Comparison of ENCODE assay signal across 8 mouse cellular contexts in genomic region chrX:50841587-50841986, GRCm38 (mm10). TPM values are rescaled to one million over a fixed set of nuclear protein-coding genes. Genes with fewer than 3 reads are reported as not detected.
DNase-seq lines count a peak whose midpoint lies in the region; ATAC-seq and TF ChIP-seq lines count a peak whose summit lies in the region.

No protein-coding gene starts in this region.

- no peak for TF ChIP-seq EP300 in liver, embryonic 14.5 days (IDR thresholded peaks at IDR 0.05; ENCODE audit: low read depth)

- H3K36me3 ChIP-seq in heart, embryonic 10.5 days = no peaks in the 10 kb centered on the region
- no peaks in the 10 kb centered on the region for H3K36me3 ChIP-seq in forebrain, embryonic 15.5 days
- H3K36me3 ChIP-seq in intestine, embryonic 14.5 days (ENCODE audit: control insufficient read depth, insufficient read depth, low read length) = no peaks in the 10 kb centered on the region
- H3K36me3 ChIP-seq in liver, embryonic 14.5 days (replicated peaks; ENCODE audit: control insufficient read depth, insufficient read depth, low read depth) = no peaks in the 10 kb centered on the region

- DNase-seq in heart, embryonic 10.5 days (ENCODE audit: low spot score) = no peak
- DNase-seq in heart, adult 8-10 months (ENCODE audit: low spot score) = no peak
- peak; percentile 1 for DNase-seq in WW6 (ENCODE audit: low read depth, low spot score)
- DNase-seq in intestine, embryonic 14.5 days (ENCODE audit: low spot score) = peak; percentile 59
- no peak for DNase-seq in liver, embryonic 14.5 days (ENCODE audit: low read depth in 3 of 3, low spot score in 3 of 3)
- DNase-seq in right cerebral cortex, adult 2 months (ENCODE audit: low spot score in 2 of 2) = peak; percentile 3 to 5
- peak; percentile 10 for DNase-seq in urinary bladder, postnatal 14 days (ENCODE audit: low spot score)

- 11% methylated on average over 21 of the region's 23 CpGs for WGBS in heart, embryonic 10.5 days
- WGBS in forebrain, embryonic 15.5 days = 15% methylated on average over 22 of the region's 23 CpGs
- 24% methylated on average over 16 of the region's 23 CpGs for WGBS in intestine, embryonic 14.5 days
- WGBS in liver, embryonic 14.5 days (ENCODE audit: insufficient replicate concordance) = 16% methylated on average over 22 of the region's 23 CpGs

- no peak for TF ChIP-seq CTCF in liver, embryonic 14.5 days (IDR thresholded peaks at IDR 0.05; ENCODE audit: low read depth)

- no peaks in the 10 kb centered on the region for H3K9me3 ChIP-seq in heart, embryonic 10.5 days
- no peaks in the 10 kb centered on the region for H3K9me3 ChIP-seq in forebrain, embryonic 15.5 days
- no peaks in the 10 kb centered on the region for H3K9me3 ChIP-seq in intestine, embryonic 14.5 days (ENCODE audit: control insufficient read depth, low read length)
- H3K9me3 ChIP-seq in liver, embryonic 14.5 days (ENCODE audit: control insufficient read depth, low read length) = no peaks in the 10 kb centered on the region

- H3K27ac ChIP-seq in heart, embryonic 10.5 days = peak overlapping the region; percentile 74
- no peak overlapping the region for H3K27ac ChIP-seq in forebrain, embryonic 15.5 days (replicated peaks)
- H3K27ac ChIP-seq in intestine, embryonic 14.5 days (ENCODE audit: low read depth) = no peak overlapping the region
- H3K27ac ChIP-seq in liver, embryonic 14.5 days = no peak overlapping the region

- peak overlapping the region; percentile 80 for H3K4me2 ChIP-seq in forebrain, embryonic 15.5 days (replicated peaks)
- H3K4me2 ChIP-seq in intestine, embryonic 14.5 days (ENCODE audit: low read length) = peak overlapping the region; percentile 57
- H3K4me2 ChIP-seq in liver, embryonic 14.5 days (ENCODE audit: low read depth) = peak overlapping the region; percentile 72

- H3K4me3 ChIP-seq in heart, embryonic 10.5 days = peak overlapping the region; percentile 65
- peak overlapping the region; percentile 47 for H3K4me3 ChIP-seq in forebrain, embryonic 15.5 days
- H3K4me3 ChIP-seq in intestine, embryonic 14.5 days (ENCODE audit: low read depth, low read length) = peak overlapping the region; percentile 44
- peak overlapping the region; percentile 53 to 58 for H3K4me3 ChIP-seq in liver, embryonic 14.5 days (ENCODE audit: insufficient read depth in 1 of 2, low read depth in 2 of 2, low read length in 2 of 2)

- peak overlapping the region; percentile 43 for H3K9ac ChIP-seq in forebrain, embryonic 15.5 days (replicated peaks)
- peak overlapping the region; percentile 34; the same call in 1 of the 2 replicates for H3K9ac ChIP-seq in intestine, embryonic 14.5 days (ENCODE audit: low read length)
- peak overlapping the region; percentile 23 for H3K9ac ChIP-seq in liver, embryonic 14.5 days (replicated peaks)

- peaks cover 10% of the 10 kb centered on the region; the same call in 1 of the 2 replicates for H3K27me3 ChIP-seq in heart, embryonic 10.5 days (ENCODE audit: insufficient read depth, poor library complexity, severe bottlenecking)
- no peaks in the 10 kb centered on the region for H3K27me3 ChIP-seq in forebrain, embryonic 15.5 days
- peaks cover 5% of the 10 kb centered on the region; the same call in 1 of the 2 replicates for H3K27me3 ChIP-seq in intestine, embryonic 14.5 days (replicated peaks; ENCODE audit: control insufficient read depth, insufficient read depth, low read length)
- H3K27me3 ChIP-seq in liver, embryonic 14.5 days (ENCODE audit: control insufficient read depth, insufficient read depth, low read length) = no peaks in the 10 kb centered on the region

- peak; percentile 81 for ATAC-seq in forebrain, embryonic 15.5 days (replicated peaks)
- ATAC-seq in intestine, embryonic 14.5 days (replicated peaks; ENCODE audit: low FRiP score, low TSS enrichment, low read depth) = peak; percentile 81
- ATAC-seq in liver, embryonic 14.5 days (ENCODE audit: insufficient read depth) = peak; percentile 71

- H3K4me1 ChIP-seq in heart, embryonic 10.5 days = no peaks in the 10 kb centered on the region
- peaks cover 3% of the 10 kb centered on the region; the same call in 1 of the 2 replicates for H3K4me1 ChIP-seq in forebrain, embryonic 15.5 days
- no peaks in the 10 kb centered on the region for H3K4me1 ChIP-seq in intestine, embryonic 14.5 days (replicated peaks; ENCODE audit: control insufficient read depth, insufficient read depth, low read length)
- no peaks in the 10 kb centered on the region for H3K4me1 ChIP-seq in liver, embryonic 14.5 days (replicated peaks; ENCODE audit: control insufficient read depth in 2 of 2, insufficient read depth in 2 of 2, low read length in 1 of 2)

RNA-seq across cellular contexts. Expression of gene Stk26, which starts 0.7 kb away (rescaled TPM):
- polyA plus RNA-seq in heart, embryonic 10.5 days (2016; fragmentation: Nextera tagmentation; extraction: Ambion mirVana) = 12.8 and 16.9 TPM in 2 replicates
- 1 to 10 TPM; 1.3 to 2.7 (median 1.9) TPM for total RNA-seq in heart, adult 8-10 months (2022)
- polyA plus RNA-seq in forebrain, embryonic 15.5 days (2015; fragmentation: Nextera tagmentation; extraction: Ambion mirVana) = 0.84 and 1.6 TPM in 2 replicates
- 6.1 and 7.3 TPM in 2 replicates for polyA plus RNA-seq in intestine, embryonic 14.5 days (2014; fragmentation: Nextera tagmentation; extraction: Ambion mirVana)
- 3.0 and 5.2 TPM in 2 replicates for polyA plus RNA-seq in liver, embryonic 14.5 days (2012; rRNA removed)
- 3.3 and 4.3 TPM in 2 replicates for polyA plus RNA-seq in liver, embryonic 14.5 days (2014; fragmentation: Nextera tagmentation; extraction: Ambion mirVana)

Comparison
In these comparisons a context has a peak if more than half of its experiments do, and no peak if none do; other contexts are left out.
1. DNase-seq: peak in WW6 (single experiment), intestine, embryonic 14.5 days (single experiment), right cerebral cortex, adult 2 months (2 of 2) and urinary bladder, postnatal 14 days (single experiment); none in heart, embryonic 10.5 days (single experiment), heart, adult 8-10 months (single experiment) and liver, embryonic 14.5 days (0 of 3).
2. Peak in every context shown above with its lines, with median percentiles within 50 percentile points of each other: H3K4me3 ChIP-seq, ATAC-seq, H3K4me2 ChIP-seq and H3K9ac ChIP-seq.